Mouse (Mus musculus) granulocyte monocyte progenitor cell, adult 5-6 weeks (primary cell): ENCODE data around the gene Rhpn2. TPM values are rescaled to one million over a fixed set of nuclear protein-coding genes. Genes with fewer than 3 reads are reported as not detected.
"Not testable (repeated sequence)": the region's sequence is repeated elsewhere in the genome, so short reads cannot be mapped to it uniquely, and the experiment has no call there.

Experiments
- ATAC-seq: replicated peaks from 2 replicates; pipeline ENCODE4 v1.8.0; 2016; ENCODE audit warnings: mild to moderate bottlenecking, moderate TSS enrichment, inconsistent platforms; ENCODE audit not compliant: poor library complexity, severe bottlenecking
- total RNA-seq, 2 experiments: library from RNA; stranded (forward) in 1 of 2; stranded (reverse) in 1 of 2; fragments of 200-712, 200-1000 nt in 1 of 2; fragments of >200 nt in 1 of 2; fragmentation: Nextera tagmentation in 1 of 2; gene quantifications; 2 replicates each; pipeline ENCODE4 v1.2.3; 2014 to 2017

Gene Rhpn2
- total RNA-seq (2014; fragmentation: Nextera tagmentation): not detected in 2 replicates
- total RNA-seq (2017): not detected in 2 replicates

- peak; percentile 83 for ATAC-seq
Observed at GRCm38 (mm10) chr7:35333692-35334526, at the start of gene Rhpn2. Gene Rhpn2 (plus strand): TSS chr7:35334170.

GRCm38 (mm10) chr7:35293464-35293863 is 40.5 kb upstream of the Rhpn2 start:
- ATAC-seq: no peak

- no peak for ATAC-seq
Observed at GRCm38 (mm10) chr7:35295631-35296030, 38.3 kb upstream of the Rhpn2 start.

GRCm38 (mm10) chr7:35297886-35298285 is 36.1 kb upstream of the Rhpn2 start:
- no peak for ATAC-seq

- no peak for ATAC-seq
Observed at GRCm38 (mm10) chr7:35299656-35300055, 34.3 kb upstream of the Rhpn2 start.

- ATAC-seq: no peak
Observed at GRCm38 (mm10) chr7:35300792-35301191, 33.2 kb upstream of the Rhpn2 start.

GRCm38 (mm10) chr7:35311214-35311613 is 22.8 kb upstream of the Rhpn2 start:
- ATAC-seq: no peak

- no peak for ATAC-seq
Observed at GRCm38 (mm10) chr7:35314156-35314555, 19.8 kb upstream of the Rhpn2 start.

- ATAC-seq: peak; percentile 97
Observed at GRCm38 (mm10) chr7:35317729-35318609, 16.0 kb upstream of the Rhpn2 start, which contains the start of gene Gpatch1. Gene Gpatch1 (minus strand): TSS chr7:35318440.

- ATAC-seq: not testable (repeated sequence)
Observed at GRCm38 (mm10) chr7:35319221-35319620, 14.7 kb upstream of the Rhpn2 start.

- ATAC-seq: no peak
Observed at GRCm38 (mm10) chr7:35319755-35320154, 14.2 kb upstream of the Rhpn2 start.

- ATAC-seq: no peak
Observed at GRCm38 (mm10) chr7:35322161-35322560, 11.8 kb upstream of the Rhpn2 start.

GRCm38 (mm10) chr7:35322732-35323420 is 11.1 kb upstream of the Rhpn2 start:
- ATAC-seq: no peak

GRCm38 (mm10) chr7:35331590-35331989 is 2.4 kb upstream of the Rhpn2 start:
- ATAC-seq: no peak

GRCm38 (mm10) chr7:35333231-35333651 is 729 bp upstream of the Rhpn2 start:
- no peak for ATAC-seq

- ATAC-seq: peak; percentile 57
Observed at GRCm38 (mm10) chr7:35334527-35335452, 820 bp downstream of the Rhpn2 start.

- ATAC-seq: no peak
Observed at GRCm38 (mm10) chr7:35340196-35340595, 6.2 kb downstream of the Rhpn2 start.

- no peak for ATAC-seq
Observed at GRCm38 (mm10) chr7:35341282-35341681, 7.3 kb downstream of the Rhpn2 start.

- ATAC-seq: no peak
Observed at GRCm38 (mm10) chr7:35342498-35342897, 8.5 kb downstream of the Rhpn2 start.
